Mouse (Mus musculus): Measurements from ENCODE around the gene Actg1. TPM values are rescaled to one million over a fixed set of nuclear protein-coding genes. Genes with fewer than 3 reads are reported as not detected.

Actg1 gene
- total and polyA plus RNA-seq, 3 experiments = 1,832 to 4,362 (median 2,424) TPM

GRCm38 (mm10) chr11:120375324-120375723 lies 27.0 kb upstream of the Actg1 start:
- dilution Hi-C loops (cut with MboI; ENCODE audit: extremely low pct_ligation_motif_present, extremely low pct_unique_long_range_greater_than_20kb, low sequenced_read_pairs) = no loop called here
- Histone ChIP-seq H3K79me2 (replicated peaks; ENCODE audit: control insufficient read depth, extremely low read depth, insufficient read depth, poor library complexity, severe bottlenecking) (no peaks in the 10 kb centered on the region), H3K36me3 (replicated peaks in 1 of 2; ENCODE audit: control insufficient read depth in 1 of 2, insufficient read depth in 1 of 2, low read length in 1 of 2) (peaks cover 28 to 82% of the 10 kb centered on the region in 2 experiments), H3K9me3 (replicated peaks; ENCODE audit: low read length) (no peaks in the 10 kb centered on the region), H3K4me2 (ENCODE audit: insufficient read depth, low read depth, poor library complexity, severe bottlenecking) (no peak overlapping the region), H3K4me1 (ENCODE audit: control insufficient read depth in 1 of 2, insufficient read depth in 2 of 2) (peaks cover 11 to 18% of the 10 kb centered on the region in 2 experiments), H3K9ac (ENCODE audit: insufficient read depth, low read depth) (no peak overlapping the region), H3K27me3 (replicated peaks) (no peaks in the 10 kb centered on the region), H3K27ac (ENCODE audit: insufficient read depth, low read depth) (no peak overlapping the region), H3K4me3 (replicated peaks in 1 of 3; ENCODE audit: low read depth in 2 of 3, low read length in 2 of 3, poor library complexity in 1 of 3) (no peak overlapping the region)
- TF ChIP-seq MXI1 (IDR thresholded peaks at IDR 0.05; ENCODE audit: low read depth, low read length) = no peak
- TF ChIP-seq KAT2A (IDR thresholded peaks at IDR 0.05; ENCODE audit: insufficient replicate concordance, low read length) = no peak
- in situ Hi-C loops (cut with MboI; ENCODE audit: low pct_ligation_motif_present, low pct_unique_long_range_greater_than_20kb, low sequenced_read_pairs) = no loop called here
- no peak for DNase-seq (ENCODE audit: extremely low read depth)

GRCm38 (mm10) chr11:120373820-120374586 lies 25.7 kb upstream of the Actg1 start:
- dilution Hi-C loops (cut with MboI; ENCODE audit: extremely low pct_ligation_motif_present, extremely low pct_unique_long_range_greater_than_20kb, low sequenced_read_pairs) (no loop called here), in situ Hi-C loops (cut with MboI; ENCODE audit: low pct_ligation_motif_present, low pct_unique_long_range_greater_than_20kb, low sequenced_read_pairs) (no loop called here)
- H3K9ac ChIP-seq (ENCODE audit: insufficient read depth, low read depth) = no peak overlapping the region
- no peak overlapping the region for H3K27ac ChIP-seq (ENCODE audit: insufficient read depth, low read depth)
- no peaks in the 10 kb centered on the region for H3K79me2 ChIP-seq (replicated peaks; ENCODE audit: control insufficient read depth, extremely low read depth, insufficient read depth, poor library complexity, severe bottlenecking)
- H3K36me3 ChIP-seq (replicated peaks in 1 of 2; ENCODE audit: control insufficient read depth in 1 of 2, insufficient read depth in 1 of 2, low read length in 1 of 2) = peaks cover 24 to 87% of the 10 kb centered on the region in 2 experiments
- H3K9me3 ChIP-seq (replicated peaks; ENCODE audit: low read length) = no peaks in the 10 kb centered on the region
- H3K4me3 ChIP-seq (replicated peaks in 1 of 3; ENCODE audit: low read depth in 2 of 3, low read length in 2 of 3, poor library complexity in 1 of 3) = no peak overlapping the region
- no peak overlapping the region for H3K4me2 ChIP-seq (ENCODE audit: insufficient read depth, low read depth, poor library complexity, severe bottlenecking)
- no peak for DNase-seq (ENCODE audit: extremely low read depth)
- TF ChIP-seq IRF4 (IDR thresholded peaks at IDR 0.05; ENCODE audit: low read depth, low read length) = no peak
- TF ChIP-seq ZC3H11A (IDR thresholded peaks at IDR 0.05; ENCODE audit: low read depth, low read length) = no peak
- TF ChIP-seq ZNF384 (IDR thresholded peaks at IDR 0.05; ENCODE audit: low read depth, low read length) = no peak
- no peak for TF ChIP-seq NELFE (IDR thresholded peaks at IDR 0.05; ENCODE audit: low read depth, low read length)
- TF ChIP-seq POLR2A (IDR thresholded peaks at IDR 0.05; ENCODE audit: low read depth, low read length) = no peak
- TF ChIP-seq ZMIZ1 (IDR thresholded peaks at IDR 0.05; ENCODE audit: low read depth, low read length) = no peak
- TF ChIP-seq CTCF (conservative IDR thresholded peaks at IDR 0.05 in 1 of 2, IDR thresholded peaks at IDR 0.05 in 1 of 2; ENCODE audit: low read depth in 2 of 2, low read length in 2 of 2) = no peak
- no peak for TF ChIP-seq ZKSCAN1 (IDR thresholded peaks at IDR 0.05; ENCODE audit: borderline replicate concordance, low read depth, low read length)
- TF ChIP-seq MAX (IDR thresholded peaks at IDR 0.05; ENCODE audit: low read length) = no peak
- no peak for TF ChIP-seq JUND (conservative IDR thresholded peaks at IDR 0.05; ENCODE audit: low read depth, low read length)
- H3K27me3 ChIP-seq (replicated peaks) = no peaks in the 10 kb centered on the region
- H3K4me1 ChIP-seq (ENCODE audit: control insufficient read depth in 1 of 2, insufficient read depth in 2 of 2) = peaks cover 11 to 20% of the 10 kb centered on the region in 2 experiments

GRCm38 (mm10) chr11:120373025-120373424 lies 24.7 kb upstream of the Actg1 start:
- DNase-seq (ENCODE audit: extremely low read depth) = no peak
- TF ChIP-seq GABPA (IDR thresholded peaks at IDR 0.05; ENCODE audit: insufficient replicate concordance, low read depth, low read length) (no peak), CTCF (conservative IDR thresholded peaks at IDR 0.05 in 1 of 2, IDR thresholded peaks at IDR 0.05 in 1 of 2; ENCODE audit: low read depth in 2 of 2, low read length in 2 of 2) (peak in 1 of 2 experiments; percentile 7; a peak in 1 of 4 replicates), ELF1 (IDR thresholded peaks at IDR 0.05; ENCODE audit: low read depth, low read length) (no peak)
- Histone ChIP-seq H3K27ac (ENCODE audit: insufficient read depth, low read depth) (no peak overlapping the region), H3K4me1 (ENCODE audit: control insufficient read depth in 1 of 2, insufficient read depth in 2 of 2) (peaks cover 8 to 15% of the 10 kb centered on the region in 2 experiments), H3K9ac (ENCODE audit: insufficient read depth, low read depth) (no peak overlapping the region), H3K4me3 (replicated peaks in 1 of 3; ENCODE audit: low read depth in 2 of 3, low read length in 2 of 3, poor library complexity in 1 of 3) (no peak overlapping the region), H3K79me2 (replicated peaks; ENCODE audit: control insufficient read depth, extremely low read depth, insufficient read depth, poor library complexity, severe bottlenecking) (no peaks in the 10 kb centered on the region), H3K27me3 (replicated peaks) (no peaks in the 10 kb centered on the region), H3K36me3 (replicated peaks in 1 of 2; ENCODE audit: control insufficient read depth in 1 of 2, insufficient read depth in 1 of 2, low read length in 1 of 2) (peaks cover 24 to 95% of the 10 kb centered on the region in 2 experiments), H3K9me3 (replicated peaks; ENCODE audit: low read length) (no peaks in the 10 kb centered on the region), H3K4me2 (ENCODE audit: insufficient read depth, low read depth, poor library complexity, severe bottlenecking) (no peak overlapping the region)
- in situ Hi-C loops (cut with MboI; ENCODE audit: low pct_ligation_motif_present, low pct_unique_long_range_greater_than_20kb, low sequenced_read_pairs) = no loop called here
- dilution Hi-C loops (cut with MboI; ENCODE audit: extremely low pct_ligation_motif_present, extremely low pct_unique_long_range_greater_than_20kb, low sequenced_read_pairs) = no loop called here

Data from CH12.LX (cell line).